Mouse (Mus musculus): ENCODE results near the gene Ddb2.

GRCm38 (mm10) chr2:91206254-91206775, 30.5 kb downstream of the Ddb2 start:
- TF ChIP-seq CTCF (IDR thresholded peaks at IDR 0.05; ENCODE audit: extremely low read depth, insufficient read length, insufficient replicate concordance, low read depth, low read length) = no peak
- no peak for TF ChIP-seq POLR2A (IDR thresholded peaks at IDR 0.05; ENCODE audit: low read depth, low read length)

Data from small intestine, adult 2 months (tissue).